Mouse (Mus musculus) testis, adult 2 months (tissue): ENCODE data around the gene Fhit. TPM values are rescaled to one million over a fixed set of nuclear protein-coding genes. Genes with fewer than 3 reads are reported as not detected.

Source experiments
- H3K27ac ChIP-seq: fragments of 200-500 bp; 2 replicates; pipeline ENCODE4 v1.5.1; 2012; ENCODE audit warnings: low read depth, low read length; ENCODE audit not compliant: control insufficient read depth, insufficient read depth
- H3K27me3 ChIP-seq: fragments of 200-500 bp; 2 replicates; pipeline ENCODE4 v1.6.1; 2012; ENCODE audit warnings: mild to moderate bottlenecking, low read length, moderate library complexity; ENCODE audit not compliant: control insufficient read depth, insufficient read depth
- H3K36me3 ChIP-seq: fragments of 200-500 bp; 2 replicates; pipeline ENCODE4 v1.6.1; 2012; ENCODE audit warnings: mild to moderate bottlenecking, low read length; ENCODE audit not compliant: control insufficient read depth, insufficient read depth
- H3K4me1 ChIP-seq: fragments of 200-500 bp; 2 replicates; pipeline ENCODE4 v1.6.1; 2012; ENCODE audit warnings: low read length; ENCODE audit not compliant: control insufficient read depth, insufficient read depth
- H3K4me3 ChIP-seq: fragments of 200-500 bp; 2 replicates; pipeline ENCODE4 v1.5.1; 2012; ENCODE audit warnings: low read depth, mild to moderate bottlenecking, low read length, moderate library complexity, mixed read lengths; ENCODE audit not compliant: control insufficient read depth
- CTCF ChIP-seq: fragments of 200-500 bp; IDR thresholded peaks from 2 replicates; pipeline ENCODE4 v1.5.1; 2012; ENCODE audit warnings: low read depth, mild to moderate bottlenecking, inconsistent platforms, low read length, moderate library complexity; ENCODE audit not compliant: control insufficient read depth, insufficient read depth, insufficient replicate concordance
- POLR2A ChIP-seq: fragments of 200-500 bp; IDR thresholded peaks from 2 replicates; pipeline ENCODE4 v1.6.1; 2012; ENCODE audit warnings: low read depth, mild to moderate bottlenecking, inconsistent platforms, low read length, moderate library complexity; ENCODE audit not compliant: control insufficient read depth
- polyA plus RNA-seq: library from polyadenylated mRNA; depleted of rRNA; stranded (reverse); fragments of >200 nt; gene quantifications from 2 replicates; pipeline ENCODE4 v1.2.3, GENCODE M21; 2012

Gene Fhit
- polyA plus RNA-seq, 1 experiment: 2.0 TPM

DNA sequence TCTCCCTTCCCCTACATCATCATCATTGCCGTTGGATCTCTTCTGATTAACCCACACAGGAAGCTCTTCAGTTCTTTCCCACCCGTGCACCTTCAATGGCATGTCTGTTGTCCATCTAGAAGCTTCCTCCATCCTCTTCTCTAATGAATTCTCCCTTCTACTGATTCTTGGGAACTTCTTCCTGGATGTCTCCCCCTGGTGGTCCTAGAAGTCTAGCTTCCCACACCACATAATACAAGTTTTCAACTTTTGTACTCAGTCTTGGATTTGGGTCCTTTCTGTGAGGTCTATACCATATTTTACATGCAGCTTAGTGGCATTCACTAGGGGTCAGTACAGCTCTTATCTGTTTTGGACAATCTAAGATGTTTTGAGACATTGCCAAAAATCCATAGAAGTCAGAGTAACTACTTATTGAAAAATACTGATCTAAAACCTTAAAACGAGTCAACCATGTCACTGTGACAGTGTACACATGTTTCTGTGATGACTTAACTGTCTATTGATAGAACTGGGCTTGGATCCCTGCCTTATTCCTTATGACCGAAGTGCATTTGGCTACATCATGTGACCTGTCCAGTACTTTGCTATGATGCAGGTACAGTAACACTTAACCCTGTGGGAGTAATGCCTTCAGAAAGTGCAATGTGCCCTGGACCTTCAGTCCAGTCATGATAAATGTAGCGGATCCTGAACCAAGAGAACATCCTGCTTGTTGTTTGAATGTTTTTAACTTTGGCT, 1141.3 kb downstream of the Fhit start:
- no peaks in the 10 kb centered on the region for H3K27me3 ChIP-seq
- TF ChIP-seq CTCF (no peak), POLR2A (no peak)
- H3K4me3 ChIP-seq: no peak overlapping the region
- H3K36me3 ChIP-seq: no peaks in the 10 kb centered on the region
- H3K4me1 ChIP-seq: no peaks in the 10 kb centered on the region
- no peak overlapping the region for H3K27ac ChIP-seq

- no peak overlapping the region for H3K27ac ChIP-seq
- no peaks in the 10 kb centered on the region for H3K27me3 ChIP-seq
- TF ChIP-seq POLR2A (no peak), CTCF (no peak)
- no peak overlapping the region for H3K4me3 ChIP-seq
- H3K4me1 ChIP-seq: no peaks in the 10 kb centered on the region
- H3K36me3 ChIP-seq: no peaks in the 10 kb centered on the region
These were observed 1148.0 kb downstream of the Fhit start for GRCm38 (mm10) chr14:10013817-10014266.

GRCm38 (mm10) chr14:10013003-10013816, 1148.6 kb downstream of the Fhit start:
- no peaks in the 10 kb centered on the region for H3K4me1 ChIP-seq
- H3K27ac ChIP-seq: no peak overlapping the region
- H3K4me3 ChIP-seq: no peak overlapping the region
- TF ChIP-seq CTCF (no peak), POLR2A (no peak)
- no peaks in the 10 kb centered on the region for H3K36me3 ChIP-seq
- no peaks in the 10 kb centered on the region for H3K27me3 ChIP-seq

DNA sequence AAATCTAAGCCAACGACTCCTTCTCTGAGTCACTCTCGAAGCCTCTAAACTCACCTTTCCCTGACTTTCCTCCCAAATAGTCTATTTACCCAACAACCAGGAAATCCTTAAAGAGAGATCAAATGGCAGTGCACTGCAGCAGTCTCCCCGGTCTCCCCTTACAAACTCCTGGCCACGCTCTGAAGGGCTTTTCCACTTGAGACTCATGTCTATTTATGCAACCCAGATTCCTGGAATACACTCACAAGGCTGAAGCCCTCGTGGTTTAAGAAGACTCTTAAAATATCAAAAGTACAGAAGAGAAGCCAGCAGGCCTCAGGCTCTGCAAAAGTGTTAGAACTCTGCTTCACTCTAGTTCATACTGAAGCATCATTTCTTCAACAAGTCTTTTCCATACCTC, 1155.6 kb downstream of the Fhit start:
- TF ChIP-seq POLR2A (no peak), CTCF (no peak)

GRCm38 (mm10) chr14:10003847-10004246, 1158.0 kb downstream of the Fhit start:
- H3K4me3 ChIP-seq: no peak overlapping the region
- no peaks in the 10 kb centered on the region for H3K27me3 ChIP-seq
- no peak overlapping the region for H3K27ac ChIP-seq
- no peaks in the 10 kb centered on the region for H3K4me1 ChIP-seq
- no peak for TF ChIP-seq POLR2A
- TF ChIP-seq CTCF: no peak
- no peaks in the 10 kb centered on the region for H3K36me3 ChIP-seq

More for the DNA sequence above, 1155.6 kb downstream of the Fhit start:
- Histone ChIP-seq H3K4me3 (no peak overlapping the region), H3K4me1 (no peaks in the 10 kb centered on the region), H3K36me3 (no peaks in the 10 kb centered on the region), H3K27me3 (no peaks in the 10 kb centered on the region), H3K27ac (no peak overlapping the region)

DNA sequence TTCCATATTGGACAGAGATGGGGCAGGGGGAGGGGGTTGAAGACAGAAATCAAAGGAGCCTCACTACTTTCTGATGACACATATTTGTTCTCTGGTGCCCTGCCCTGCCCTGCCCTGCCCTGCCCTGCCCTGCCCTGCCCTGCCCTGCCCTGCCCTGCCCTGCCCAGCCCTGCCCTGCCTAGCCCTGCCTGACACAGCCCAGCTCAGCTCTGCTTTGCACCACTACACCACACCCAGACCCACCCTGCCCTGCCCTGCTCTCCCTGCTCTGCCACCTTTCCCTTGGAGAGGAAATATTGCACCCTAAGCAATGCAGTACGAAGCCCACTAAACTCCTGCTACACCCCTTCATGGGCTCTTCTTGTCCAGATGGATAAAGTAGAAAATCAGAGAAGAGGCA, 1171.2 kb downstream of the Fhit start:
- no peak overlapping the region for H3K27ac ChIP-seq
- no peaks in the 10 kb centered on the region for H3K36me3 ChIP-seq
- TF ChIP-seq CTCF: no peak
- no peak for TF ChIP-seq POLR2A
- H3K4me3 ChIP-seq: no peak overlapping the region
- H3K27me3 ChIP-seq: no peaks in the 10 kb centered on the region
- no peaks in the 10 kb centered on the region for H3K4me1 ChIP-seq

DNA sequence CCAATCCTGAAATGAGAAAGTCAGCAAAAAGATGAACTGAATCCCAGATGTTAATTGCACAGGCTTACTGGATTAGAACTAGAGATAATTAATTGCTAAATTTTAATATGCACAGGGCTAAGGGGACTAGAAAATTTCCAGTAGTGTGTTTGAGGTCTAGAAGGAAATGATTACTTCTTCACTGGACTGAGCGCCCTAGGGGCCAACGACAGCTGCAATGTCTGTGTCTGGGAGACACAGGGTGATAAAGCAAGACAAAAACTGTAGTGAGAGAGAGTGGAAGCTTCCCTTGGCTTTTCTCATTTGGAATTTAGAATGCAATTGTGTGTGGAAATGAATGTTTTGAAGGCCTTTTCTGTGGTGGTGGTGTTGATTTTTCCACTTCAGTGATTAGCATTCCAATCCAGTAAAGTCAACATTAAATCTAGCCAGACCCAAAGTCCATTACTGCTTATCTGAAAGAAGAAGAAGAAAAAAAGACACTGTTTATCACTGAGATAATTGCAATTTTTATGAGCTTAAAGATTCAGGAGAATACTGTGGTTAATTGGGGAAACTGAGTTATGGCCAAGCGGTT, 1184.8 kb downstream of the Fhit start:
- no peaks in the 10 kb centered on the region for H3K36me3 ChIP-seq
- no peaks in the 10 kb centered on the region for H3K27me3 ChIP-seq
- no peak overlapping the region for H3K27ac ChIP-seq
- TF ChIP-seq CTCF (no peak), POLR2A (no peak)
- H3K4me1 ChIP-seq: no peaks in the 10 kb centered on the region
- no peak overlapping the region for H3K4me3 ChIP-seq
